Mouse (Mus musculus) hindbrain, embryonic 10.5 days (tissue): Measurements from ENCODE around the gene Sult6b2. TPM values are rescaled to one million over a fixed set of nuclear protein-coding genes. Genes with fewer than 3 reads are reported as not detected.
A peak's percentile ranks its signal among the peaks of the same experiment; 100 is the strongest.

Experiments
- DNase-seq: peaks from one replicate; pipeline ENCODE4 v3.0.0-alpha.2; 2017; ENCODE audit warnings: low spot score
- H3K27ac ChIP-seq: fragments of 300-500 bp; sonication (generic); 2 replicates; pipeline ENCODE4 v1.5.1; 2016; ENCODE audit warnings: mild to moderate bottlenecking, moderate library complexity
- H3K27me3 ChIP-seq: fragments of 300-500 bp; sonication (generic); 2 replicates; pipeline ENCODE4 v1.6.1; 2016; ENCODE audit warnings: mild to moderate bottlenecking; ENCODE audit not compliant: poor library complexity, insufficient read depth, severe bottlenecking
- H3K36me3 ChIP-seq: fragments of 300-500 bp; sonication (generic); 2 replicates; pipeline ENCODE4 v1.6.1; 2016; ENCODE audit warnings: mild to moderate bottlenecking, moderate library complexity
- H3K4me1 ChIP-seq: fragments of 300-500 bp; sonication (generic); replicated peaks from 2 replicates; pipeline ENCODE4 v1.6.1; 2016; ENCODE audit warnings: mild to moderate bottlenecking
- H3K4me3 ChIP-seq: fragments of 300-500 bp; sonication (generic); 2 replicates; pipeline ENCODE4 v1.5.1; 2016; ENCODE audit warnings: mild to moderate bottlenecking, moderate library complexity
- H3K9me3 ChIP-seq: fragments of 300-500 bp; sonication (generic); 2 replicates; pipeline ENCODE4 v1.6.1; 2016; ENCODE audit warnings: mild to moderate bottlenecking, moderate library complexity
- WGBS: fragments of 180-500 bp; shearing (Covaris S2); methylation state at CpG from one replicate; pipeline ENCODE4 v1.1.7; 2016; 5-methylcytosine and 5-hydroxymethylcytosine counted together
- polyA plus RNA-seq: library from polyadenylated mRNA; unstranded; fragments of >200 nt; fragmentation: Nextera tagmentation; extraction: Ambion mirVana; gene quantifications from 2 replicates; pipeline ENCODE4 v1.2.1, GENCODE M21; 2016

The Sult6b2 gene
- polyA plus RNA-seq, 1 experiment from 2014 or later = 0.07 TPM

- H3K27ac ChIP-seq = no peak overlapping the region
- no peaks in the 10 kb centered on the region for H3K27me3 ChIP-seq
- 50% methylated on average over 8 of the region's 8 CpGs for WGBS
- peaks cover 27% of the 10 kb centered on the region for H3K4me1 ChIP-seq
- H3K9me3 ChIP-seq = no peaks in the 10 kb centered on the region
- DNase-seq = no peak
- 0 out of 2 replicates have a peak, but pooled peaks cover 5% of the 10 kb centered on the region for H3K36me3 ChIP-seq
- no peak overlapping the region for H3K4me3 ChIP-seq
Measured at GRCm38 (mm10) chr6:142831243-142831642, 26.9 kb upstream of the Sult6b2 start.

- 89% methylated on average over 3 of the region's 3 CpGs for WGBS
- H3K27ac ChIP-seq = no peak overlapping the region
- H3K9me3 ChIP-seq = no peaks in the 10 kb centered on the region
- H3K4me3 ChIP-seq = no peak overlapping the region
- H3K36me3 ChIP-seq = 0 out of 2 replicates have a peak, but pooled peaks cover 5% of the 10 kb centered on the region
- no peaks in the 10 kb centered on the region for H3K27me3 ChIP-seq
- peaks cover 19% of the 10 kb centered on the region for H3K4me1 ChIP-seq
- DNase-seq = no peak
Measured at GRCm38 (mm10) chr6:142830221-142830620, 25.9 kb upstream of the Sult6b2 start.

GRCm38 (mm10) chr6:142825449-142825848 lies 21.1 kb upstream of the Sult6b2 start:
- no peak for DNase-seq
- Histone ChIP-seq H3K4me1 (peaks cover under 1% of the 10 kb centered on the region; the same call in 1 of the 2 replicates), H3K4me3 (no peak overlapping the region), H3K36me3 (0 out of 2 replicates have a peak, but pooled peaks cover 5% of the 10 kb centered on the region), H3K27ac (no peak overlapping the region), H3K9me3 (no peaks in the 10 kb centered on the region), H3K27me3 (no peaks in the 10 kb centered on the region)
- WGBS = 87% methylated on average over 5 of the region's 5 CpGs

GRCm38 (mm10) chr6:142823008-142823787 lies 18.9 kb upstream of the Sult6b2 start:
- DNase-seq = no peak
- Histone ChIP-seq H3K27ac (no peak overlapping the region), H3K4me3 (no peak overlapping the region), H3K27me3 (no peaks in the 10 kb centered on the region), H3K4me1 (no peaks in the 10 kb centered on the region), H3K9me3 (no peaks in the 10 kb centered on the region), H3K36me3 (no peaks in the 10 kb centered on the region)
- 89% methylated on average over 5 of the region's 5 CpGs for WGBS

- Histone ChIP-seq H3K4me3 (no peak overlapping the region), H3K36me3 (no peaks in the 10 kb centered on the region), H3K27ac (no peak overlapping the region), H3K9me3 (no peaks in the 10 kb centered on the region), H3K4me1 (peaks cover 12% of the 10 kb centered on the region; the same call in 1 of the 2 replicates), H3K27me3 (no peaks in the 10 kb centered on the region)
- DNase-seq = no peak
- WGBS = 95% methylated on average over 10 of the region's 10 CpGs
Measured at GRCm38 (mm10) chr6:142818306-142818705, 14.0 kb upstream of the Sult6b2 start.

GRCm38 (mm10) chr6:142815513-142815912 lies 11.2 kb upstream of the Sult6b2 start:
- DNase-seq = no peak
- Histone ChIP-seq H3K4me3 (no peak overlapping the region), H3K27me3 (no peaks in the 10 kb centered on the region), H3K27ac (no peak overlapping the region), H3K9me3 (no peaks in the 10 kb centered on the region), H3K4me1 (peaks cover 18% of the 10 kb centered on the region), H3K36me3 (no peaks in the 10 kb centered on the region)
- 80% methylated on average over 3 of the region's 3 CpGs for WGBS

GRCm38 (mm10) chr6:142814495-142814921 lies 10.2 kb upstream of the Sult6b2 start:
- H3K4me3 ChIP-seq = peak overlapping the region; percentile 49
- H3K9me3 ChIP-seq = no peaks in the 10 kb centered on the region
- no peaks in the 10 kb centered on the region for H3K27me3 ChIP-seq
- WGBS = 7% methylated on average over 15 of the region's 15 CpGs
- peaks cover 21% of the 10 kb centered on the region for H3K4me1 ChIP-seq
- peak overlapping the region; percentile 84 for H3K27ac ChIP-seq
- no peaks in the 10 kb centered on the region for H3K36me3 ChIP-seq
- DNase-seq = peak; percentile 88

- DNase-seq = no peak
- WGBS = 65% methylated on average over 10 of the region's 10 CpGs
- Histone ChIP-seq H3K4me1 (peaks cover 23% of the 10 kb centered on the region), H3K27me3 (no peaks in the 10 kb centered on the region), H3K27ac (peak overlapping the region; percentile 84), H3K9me3 (no peaks in the 10 kb centered on the region), H3K4me3 (peak overlapping the region; percentile 49), H3K36me3 (no peaks in the 10 kb centered on the region)
Measured at GRCm38 (mm10) chr6:142814011-142814410, 9.7 kb upstream of the Sult6b2 start.

GRCm38 (mm10) chr6:142812969-142813368 lies 8.7 kb upstream of the Sult6b2 start:
- H3K27ac ChIP-seq = peak overlapping the region; percentile 66
- no peak for DNase-seq
- 49% methylated on average over 5 of the region's 5 CpGs for WGBS

GRCm38 (mm10) chr6:142810239-142810638 lies 5.9 kb upstream of the Sult6b2 start:
- Histone ChIP-seq H3K9me3 (no peaks in the 10 kb centered on the region), H3K36me3 (no peaks in the 10 kb centered on the region), H3K4me3 (no peak overlapping the region), H3K4me1 (peaks cover 23% of the 10 kb centered on the region), H3K27me3 (no peaks in the 10 kb centered on the region), H3K27ac (no peak overlapping the region)
- no peak for DNase-seq
- WGBS = 69% methylated on average over 6 of the region's 6 CpGs

More at GRCm38 (mm10) chr6:142812969-142813368, 8.7 kb upstream of the Sult6b2 start:
- peaks cover 23% of the 10 kb centered on the region for H3K4me1 ChIP-seq
- no peaks in the 10 kb centered on the region for H3K36me3 ChIP-seq
- H3K9me3 ChIP-seq = no peaks in the 10 kb centered on the region
- no peaks in the 10 kb centered on the region for H3K27me3 ChIP-seq
- H3K4me3 ChIP-seq = no peak overlapping the region

- Histone ChIP-seq H3K36me3 (no peaks in the 10 kb centered on the region), H3K27ac (no peak overlapping the region), H3K4me3 (no peak overlapping the region), H3K9me3 (no peaks in the 10 kb centered on the region), H3K27me3 (no peaks in the 10 kb centered on the region), H3K4me1 (peaks cover 20% of the 10 kb centered on the region)
- WGBS = 55% methylated on average over 6 of the region's 6 CpGs
- DNase-seq = no peak
Measured at GRCm38 (mm10) chr6:142809373-142810098, 5.2 kb upstream of the Sult6b2 start.

- no peak for DNase-seq
- WGBS = 89% methylated on average over 4 of the region's 4 CpGs
- 0 out of 2 replicates have a peak, but pooled peaks cover 2% of the 10 kb centered on the region for H3K27me3 ChIP-seq
Measured at GRCm38 (mm10) chr6:142806326-142806725, 2.0 kb upstream of the Sult6b2 start.

More at GRCm38 (mm10) chr6:142806326-142806725, 2.0 kb upstream of the Sult6b2 start:
- Histone ChIP-seq H3K4me3 (no peak overlapping the region), H3K36me3 (no peaks in the 10 kb centered on the region), H3K4me1 (peaks cover 25% of the 10 kb centered on the region), H3K9me3 (no peaks in the 10 kb centered on the region), H3K27ac (no peak overlapping the region)
